Mouse (Mus musculus) kidney, adult 2 months (tissue): ENCODE measurements around the gene Pdha2. TPM values are rescaled to one million over a fixed set of nuclear protein-coding genes. Genes with fewer than 3 reads are reported as not detected.

Experiments
- DNase-seq: peaks from one replicate; pipeline ENCODE4 v3.0.0; 2021
- H3K27ac ChIP-seq: fragments of 200-500 bp; 2 replicates; pipeline ENCODE4 v1.5.1; 2012; ENCODE audit warnings: low read depth, low read length, control low read depth, inconsistent platforms; ENCODE audit not compliant: insufficient read depth
- H3K27me3 ChIP-seq: fragments of 200-500 bp; replicated peaks from 2 replicates; pipeline ENCODE4 v1.6.1; 2012; ENCODE audit warnings: mild to moderate bottlenecking, moderate library complexity, low read length, inconsistent platforms; ENCODE audit not compliant: control insufficient read depth, insufficient read depth
- H3K36me3 ChIP-seq: fragments of 200-500 bp; 2 replicates; pipeline ENCODE4 v1.6.1; 2012; ENCODE audit warnings: mild to moderate bottlenecking, moderate library complexity, low read length, inconsistent platforms; ENCODE audit not compliant: control insufficient read depth, insufficient read depth
- H3K4me1 ChIP-seq: fragments of 200-500 bp; 2 replicates; pipeline ENCODE4 v1.6.1; 2011; ENCODE audit warnings: low read length; ENCODE audit not compliant: control insufficient read depth, insufficient read depth
- H3K4me3 ChIP-seq: fragments of 200-500 bp; 2 replicates; pipeline ENCODE4 v1.5.1; 2011; ENCODE audit warnings: mild to moderate bottlenecking, low read depth, low read length, control low read depth; ENCODE audit not compliant: insufficient read depth
- CTCF ChIP-seq: fragments of 200-500 bp; conservative IDR thresholded peaks from 2 replicates; pipeline ENCODE4 v1.5.1; 2011; ENCODE audit warnings: low read depth, mild to moderate bottlenecking, control low read depth, low read length, moderate library complexity, mixed read lengths; ENCODE audit not compliant: insufficient read depth, insufficient read length
- POLR2A ChIP-seq: fragments of 200-500 bp; IDR thresholded peaks from one replicate; pipeline ENCODE4 v1.6.1; 2011; ENCODE audit warnings: low read depth, low read length, control low read depth
- WGBS: fragments of 180-500 bp; shearing (Covaris S2); methylation state at CpG from one replicate; pipeline ENCODE4 v1.1.7; 2018; 5-methylcytosine and 5-hydroxymethylcytosine counted together
- polyA plus RNA-seq: library from polyadenylated mRNA; depleted of rRNA; stranded (reverse); fragments of >200 nt; gene quantifications from 2 replicates; pipeline ENCODE4 v1.2.3, GENCODE M21; 2012; rRNA removed

Pdha2 gene
- polyA plus RNA-seq: not detected in 2 replicates

DNA sequence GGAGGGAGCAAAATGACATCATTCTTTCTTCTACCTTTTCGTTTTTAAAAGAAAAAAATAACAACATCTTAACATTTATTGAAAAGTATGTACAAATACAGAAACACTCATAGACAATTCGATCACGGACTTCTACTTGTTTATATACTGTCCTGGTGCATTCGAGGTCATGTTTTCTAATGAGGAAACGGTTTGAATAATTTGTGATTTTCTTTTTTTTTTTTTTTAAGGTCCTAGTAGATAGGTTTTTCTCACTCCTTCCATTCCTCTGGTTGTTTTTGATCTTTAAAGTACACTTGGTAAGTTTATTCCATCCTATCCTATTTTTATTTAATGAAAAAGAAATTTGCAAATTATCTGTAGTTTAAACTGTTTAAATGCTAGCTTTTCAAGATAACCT is at the start of gene Pdha2:
Gene Pdha2, minus strand, starts transcription at position 101 of the 400 bp plus-strand sequence.
- Histone ChIP-seq H3K4me1 (no peaks in the 10 kb centered on the region), H3K27me3 (no peaks in the 10 kb centered on the region), H3K36me3 (no peaks in the 10 kb centered on the region), H3K27ac (no peak within 1 kb of the TSS), H3K4me3 (no peak within 1 kb of the TSS)
- no peak for DNase-seq
- TF ChIP-seq CTCF (no peak), POLR2A (no peak)
- WGBS: 88% methylated on average over 5 of the region's 5 CpGs

DNA sequence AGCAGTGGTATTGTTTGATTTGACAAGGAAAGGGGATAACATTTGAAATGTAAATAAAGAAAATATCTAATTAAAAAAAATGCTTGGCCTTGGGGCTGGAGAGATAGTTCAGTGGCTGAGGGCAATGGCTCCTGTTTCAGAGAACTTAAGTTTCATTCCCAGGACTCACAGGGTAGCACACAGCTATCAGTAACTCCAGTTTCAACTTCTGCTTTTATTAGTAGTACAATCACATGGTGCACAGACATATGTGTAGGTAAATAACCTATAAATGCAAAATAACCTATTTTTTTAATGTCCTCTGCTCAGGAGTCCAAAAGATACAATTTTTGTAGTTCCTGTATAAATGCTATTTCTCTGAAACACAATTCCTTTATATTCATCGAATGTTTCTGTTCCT is 48.4 kb upstream of the Pdha2 start:
- WGBS: 86% methylated on average over 1 of the region's 1 CpGs
- H3K36me3 ChIP-seq: no peaks in the 10 kb centered on the region

DNA sequence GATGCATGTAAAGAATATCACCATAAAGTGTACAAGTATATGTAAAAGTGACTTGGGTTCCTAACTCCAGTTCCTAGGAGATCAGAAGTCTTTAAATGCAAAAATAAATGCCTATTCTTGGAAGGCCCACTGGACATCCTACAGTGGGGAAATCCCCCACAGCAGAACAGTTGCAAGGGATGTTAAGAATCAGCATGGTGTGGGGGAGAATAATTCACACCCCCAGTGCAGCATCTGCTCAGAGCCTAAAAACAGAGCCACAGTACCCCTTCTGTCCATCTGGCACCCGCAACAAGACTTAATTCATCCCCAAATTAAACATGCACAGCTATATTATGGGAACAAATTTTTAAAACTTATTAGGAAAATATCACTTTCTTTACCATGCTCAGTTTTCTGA is 39.3 kb upstream of the Pdha2 start:
- Histone ChIP-seq H3K4me3 (no peak overlapping the region), H3K27me3 (no peaks in the 10 kb centered on the region), H3K27ac (no peak overlapping the region), H3K36me3 (no peaks in the 10 kb centered on the region), H3K4me1 (no peaks in the 10 kb centered on the region)
- DNase-seq: no peak
- 93% methylated on average over 1 of the region's 1 CpGs for WGBS
- TF ChIP-seq CTCF (no peak), POLR2A (no peak)

More for the DNA sequence above, 48.4 kb upstream of the Pdha2 start:
- Histone ChIP-seq H3K4me1 (no peaks in the 10 kb centered on the region), H3K4me3 (no peak overlapping the region), H3K27me3 (no peaks in the 10 kb centered on the region), H3K27ac (no peak overlapping the region)
- TF ChIP-seq CTCF (no peak), POLR2A (no peak)
- DNase-seq: no peak

DNA sequence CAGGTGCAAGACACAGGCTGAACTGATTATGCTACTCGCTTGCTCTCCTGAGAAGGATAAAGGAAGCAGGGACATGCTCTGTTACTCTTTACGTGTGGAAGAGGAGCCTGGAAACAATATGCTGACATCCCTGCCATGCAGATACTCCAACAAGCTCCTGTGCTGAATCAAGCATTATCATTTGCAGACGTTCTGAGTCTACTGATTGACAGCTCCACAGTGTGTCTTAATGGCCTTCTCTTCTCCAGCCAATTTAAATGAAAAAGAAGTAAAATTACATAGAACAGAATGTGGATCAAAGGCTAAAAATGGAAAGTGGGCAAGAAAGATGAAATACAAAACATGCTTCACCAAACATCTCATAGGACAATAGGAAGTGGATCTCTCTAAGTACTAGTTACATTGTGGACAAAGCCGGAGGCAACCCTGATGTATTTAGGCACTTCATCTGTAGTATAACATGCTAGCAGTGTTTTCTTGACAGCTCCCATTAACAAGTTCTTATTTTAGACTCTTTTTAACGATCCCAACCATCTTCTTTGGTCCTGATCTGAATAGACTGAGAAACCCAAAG is 32.7 kb upstream of the Pdha2 start:
- Histone ChIP-seq H3K27me3 (no peaks in the 10 kb centered on the region), H3K36me3 (no peaks in the 10 kb centered on the region), H3K4me1 (no peaks in the 10 kb centered on the region), H3K4me3 (no peak overlapping the region), H3K27ac (no peak overlapping the region)
- DNase-seq: no peak
- WGBS: 66% methylated on average over 5 of the region's 5 CpGs
- TF ChIP-seq POLR2A (no peak), CTCF (no peak)

DNA sequence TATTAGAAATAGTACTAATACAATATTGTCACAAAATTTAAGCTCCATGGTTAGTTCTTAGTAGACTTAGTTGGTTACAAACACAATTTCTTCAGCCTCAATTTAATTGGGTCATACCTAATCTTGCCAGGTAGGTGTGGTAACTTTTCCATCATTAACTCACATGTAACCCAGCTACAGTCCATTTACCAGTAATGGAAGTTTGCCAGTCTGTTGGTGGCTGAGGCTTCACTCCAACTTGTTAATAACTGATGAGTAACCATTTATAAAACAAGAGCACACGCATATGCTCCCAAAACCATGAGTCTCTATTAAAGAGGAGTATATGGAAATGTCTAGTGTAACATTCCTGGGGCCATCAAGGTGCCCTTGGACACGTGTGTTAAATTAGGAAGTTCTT is 25.9 kb upstream of the Pdha2 start:
- Histone ChIP-seq H3K27ac (no peak overlapping the region), H3K4me1 (no peaks in the 10 kb centered on the region), H3K27me3 (no peaks in the 10 kb centered on the region), H3K36me3 (no peaks in the 10 kb centered on the region), H3K4me3 (no peak overlapping the region)
- TF ChIP-seq CTCF (no peak), POLR2A (no peak)
- 41% methylated on average over 2 of the region's 2 CpGs for WGBS
- DNase-seq: peak; percentile 79

DNA sequence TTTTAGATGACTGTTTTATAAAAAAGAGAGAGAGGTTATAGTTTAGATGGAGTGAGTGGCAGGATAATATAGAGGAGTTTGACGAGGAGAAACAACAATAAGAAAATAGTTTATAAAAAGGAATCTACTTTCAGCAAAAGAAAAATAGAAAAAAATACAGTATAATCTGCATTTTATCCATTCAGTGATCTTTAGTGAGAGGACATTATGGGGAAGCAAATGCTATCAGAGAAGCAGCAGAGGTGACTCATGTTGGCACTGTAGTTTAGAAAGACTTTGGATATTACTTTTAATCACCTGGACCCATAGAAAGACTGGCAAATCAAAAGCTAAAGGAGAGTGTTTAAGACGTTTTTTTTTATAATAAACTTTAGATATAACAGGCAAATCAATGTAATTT is 17.0 kb upstream of the Pdha2 start:
- no peak overlapping the region for H3K4me3 ChIP-seq
- no peaks in the 10 kb centered on the region for H3K27me3 ChIP-seq
- no peak for DNase-seq
- 64% methylated on average over 2 of the region's 2 CpGs for WGBS
- TF ChIP-seq CTCF: no peak
- TF ChIP-seq POLR2A: no peak
- no peaks in the 10 kb centered on the region for H3K4me1 ChIP-seq
- H3K27ac ChIP-seq: no peak overlapping the region
- no peaks in the 10 kb centered on the region for H3K36me3 ChIP-seq

DNA sequence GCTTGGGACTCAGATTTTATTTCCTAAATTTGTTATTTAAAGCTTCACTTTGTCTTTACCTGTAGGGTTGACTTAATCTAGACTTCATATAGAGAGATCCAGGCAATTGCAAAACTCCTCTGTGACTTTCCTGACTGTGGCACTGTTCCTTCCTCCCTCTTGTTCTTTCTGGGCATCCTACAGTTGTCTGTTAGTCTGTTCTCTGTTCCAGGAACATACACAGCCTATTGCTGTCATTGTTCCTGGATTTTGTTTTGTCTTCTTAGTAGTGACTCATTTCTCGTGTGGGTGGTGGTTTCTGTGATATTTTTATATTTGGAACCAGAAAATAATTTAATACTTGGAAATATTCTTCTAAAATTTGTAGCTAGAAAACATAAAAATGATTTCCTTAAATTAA is 10.2 kb upstream of the Pdha2 start:
- DNase-seq: no peak
- no peaks in the 10 kb centered on the region for H3K36me3 ChIP-seq
- TF ChIP-seq CTCF (no peak), POLR2A (no peak)
- H3K27me3 ChIP-seq: no peaks in the 10 kb centered on the region
- no peak overlapping the region for H3K27ac ChIP-seq
- no peak overlapping the region for H3K4me3 ChIP-seq
- no peaks in the 10 kb centered on the region for H3K4me1 ChIP-seq
- 62% methylated on average over 1 of the region's 1 CpGs for WGBS
